Mouse (Mus musculus): ENCODE results near the gene Mindy2.

- TF ChIP-seq POLR2A (IDR thresholded peaks at IDR 0.05; ENCODE audit: borderline replicate concordance, extremely low read depth, insufficient read depth, insufficient read length, poor library complexity, severe bottlenecking) (no peak), CTCF (IDR thresholded peaks at IDR 0.05; ENCODE audit: borderline replicate concordance, extremely low read depth, insufficient read depth, insufficient read length) (no peak)
Observed at GRCm38 (mm10) chr9:70567651-70568050, 89.3 kb downstream of the Mindy2 start.
